Mouse (Mus musculus) intestine, embryonic 14.5 days (tissue): ENCODE measurements at regions not wholly inside any gene's neighbourhood (a gene's known extent, or its start where the extent isn't known, plus 50 kb on each side); places are given as distances from the start of the nearest gene placed in this dataset.

Experiments
- ATAC-seq: fragments of 200-750 bp; cut with Nextera tagmentation; replicated peaks from 2 replicates; pipeline ENCODE4 v1.8.0; 2017; ENCODE audit warnings: low read depth, moderate number of reproducible peaks, moderate TSS enrichment, moderate library complexity; ENCODE audit not compliant: low FRiP score, low TSS enrichment
- DNase-seq: peaks from one replicate; pipeline ENCODE4 v3.0.0-alpha.2; 2018; ENCODE audit warnings: low spot score
- H3K27ac ChIP-seq: fragments of 300-500 bp; sonication (generic); 2 replicates; pipeline ENCODE4 v1.5.1; 2014; ENCODE audit warnings: low read depth, mild to moderate bottlenecking, control low read depth
- H3K27me3 ChIP-seq: fragments of 300-500 bp; sonication (generic); replicated peaks from 2 replicates; pipeline ENCODE4 v1.6.1; 2014; ENCODE audit warnings: low read length, control low read depth; ENCODE audit not compliant: control insufficient read depth, insufficient read depth
- H3K36me3 ChIP-seq: fragments of 300-500 bp; sonication (generic); 2 replicates; pipeline ENCODE4 v1.6.1; 2014; ENCODE audit warnings: low read length, control low read depth; ENCODE audit not compliant: control insufficient read depth, insufficient read depth
- H3K4me1 ChIP-seq: fragments of 300-500 bp; sonication (generic); replicated peaks from 2 replicates; pipeline ENCODE4 v1.6.1; 2014; ENCODE audit warnings: low read length, control low read depth, mixed read lengths; ENCODE audit not compliant: control insufficient read depth, insufficient read depth
- H3K4me2 ChIP-seq: fragments of 300-500 bp; sonication (generic); 2 replicates; pipeline ENCODE4 v1.6.1; 2014; ENCODE audit warnings: low read length
- H3K4me3 ChIP-seq: fragments of 300-500 bp; sonication (generic); 2 replicates; pipeline ENCODE4 v1.5.1; 2014; ENCODE audit warnings: low read depth, low read length, control low read depth, mixed read lengths
- H3K9ac ChIP-seq: fragments of 300-500 bp; sonication (generic); 2 replicates; pipeline ENCODE4 v1.6.1; 2014; ENCODE audit warnings: mild to moderate bottlenecking, low read length
- H3K9me3 ChIP-seq: fragments of 300-500 bp; sonication (generic); 2 replicates; pipeline ENCODE4 v1.6.1; 2016; ENCODE audit warnings: low read length, control low read depth; ENCODE audit not compliant: control insufficient read depth

DNA sequence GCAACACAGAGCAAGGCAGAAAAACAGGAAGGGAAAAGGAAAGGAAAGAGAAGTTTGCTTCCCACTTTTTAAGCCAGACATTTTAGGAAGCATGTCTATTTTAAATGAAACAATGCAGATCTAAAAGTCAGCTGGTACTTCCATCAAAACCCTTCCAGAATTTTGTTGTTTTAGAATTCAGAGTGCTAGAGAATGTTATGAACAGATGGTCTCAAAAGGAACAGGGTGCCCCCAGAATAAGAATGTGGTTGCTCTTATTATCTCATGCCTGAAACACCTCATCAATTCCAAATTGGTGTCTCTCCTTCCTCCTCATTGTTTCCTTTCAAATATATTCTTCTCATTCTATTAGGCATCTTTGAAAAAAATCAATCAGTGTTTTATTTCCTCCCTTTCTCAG is 60.0 kb upstream of the Gm527 start:
- Histone ChIP-seq H3K9me3 (no peaks in the 10 kb centered on the region), H3K4me1 (no peaks in the 10 kb centered on the region), H3K9ac (no peak overlapping the region), H3K4me2 (no peak overlapping the region), H3K4me3 (no peak overlapping the region), H3K27me3 (no peaks in the 10 kb centered on the region), H3K36me3 (no peaks in the 10 kb centered on the region), H3K27ac (no peak overlapping the region)
- no peak for DNase-seq
- ATAC-seq = no peak
